Mouse (Mus musculus) E14TG2a.4 (cell line): ENCODE results near the gene Ccdc157.

Experiments used
- CTCF ChIP-seq: conservative IDR thresholded peaks from 2 replicates; pipeline ENCODE4 v1.5.1; 2014; ENCODE audit warnings: low read length
- NANOG ChIP-seq: IDR thresholded peaks from 2 replicates; pipeline ENCODE4 v1.6.1; 2014; ENCODE audit warnings: borderline replicate concordance, low read length, mixed read lengths
- POU5F1 ChIP-seq: IDR thresholded peaks from 2 replicates; pipeline ENCODE4 v1.6.1; 2014; ENCODE audit warnings: low read length, borderline replicate concordance

DNA sequence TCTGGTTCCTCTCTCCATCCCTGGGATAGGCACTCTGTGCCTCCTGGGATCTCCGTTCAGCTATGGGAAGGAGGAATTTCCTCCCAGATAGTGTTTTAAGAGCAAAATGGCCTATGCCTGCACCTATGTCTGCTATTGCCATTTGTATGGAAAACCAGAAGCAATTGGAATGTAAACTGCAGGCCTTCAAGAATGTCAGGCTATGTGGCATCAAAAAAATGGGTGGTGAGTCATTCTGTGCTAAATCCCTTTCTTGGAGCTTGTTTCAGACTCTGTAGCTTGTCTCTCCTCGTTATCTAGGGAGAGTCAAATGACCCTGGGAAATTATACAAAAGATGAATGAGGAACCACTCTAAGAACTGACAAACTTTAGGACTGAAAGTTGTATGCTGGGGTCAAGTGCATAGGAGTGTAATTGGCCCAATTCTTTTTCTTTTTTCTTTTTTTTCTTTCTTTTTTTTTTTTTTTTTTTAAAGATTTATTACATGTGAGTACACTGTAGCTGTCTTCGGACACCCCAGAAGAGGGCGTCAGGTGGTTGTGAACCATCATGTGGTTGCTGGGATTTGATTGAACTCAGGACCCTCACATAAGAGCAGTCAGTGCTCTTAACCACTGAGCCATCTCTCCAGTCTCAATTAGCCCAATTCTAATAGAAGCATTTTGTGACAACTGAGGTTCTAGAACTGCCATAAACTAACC lies 24.3 kb upstream of the Ccdc157 start:
- TF ChIP-seq POU5F1: no peak
- TF ChIP-seq CTCF: no peak
- TF ChIP-seq NANOG: no peak
